Comparison of ENCODE assay signal across 14 mouse cellular contexts in genomic region chr4:59739882-59740281, GRCm38 (mm10).
"Had no signal": no experiment of that assay in that cellular context is flagged by ENCODE, and none has a peak within 500 bp of the region (broad histone marks: within the 10 kb centered on the region; RNA-seq: fewer than 3 reads in every experiment).

No protein-coding gene starts in this region.

- H3K4me3 ChIP-seq: liver, embryonic 13.5 days; liver, embryonic 15.5 days; megakaryocyte, embryonic 14.5 days; midbrain, embryonic 13.5 days; midbrain, embryonic 15.5 days; neural tube, embryonic 12.5 days; stomach, embryonic 15.5 days had no signal

- H3K27me3 ChIP-seq: liver, embryonic 13.5 days; liver, embryonic 15.5 days; megakaryocyte, embryonic 14.5 days; midbrain, embryonic 13.5 days; midbrain, embryonic 15.5 days; neural tube, embryonic 12.5 days; stomach, embryonic 15.5 days had no signal

- H3K4me1 ChIP-seq: liver, embryonic 13.5 days; liver, embryonic 15.5 days; midbrain, embryonic 13.5 days; midbrain, embryonic 15.5 days; neural tube, embryonic 12.5 days; stomach, embryonic 15.5 days had no signal

- H3K27ac ChIP-seq: liver, embryonic 13.5 days; liver, embryonic 15.5 days; macrophage; midbrain, embryonic 13.5 days; midbrain, embryonic 15.5 days; neural tube, embryonic 12.5 days; stomach, embryonic 15.5 days; stomach, postnatal 0 days had no signal

- H3K9me3 ChIP-seq: liver, embryonic 13.5 days; liver, embryonic 15.5 days; midbrain, embryonic 13.5 days; midbrain, embryonic 15.5 days; neural tube, embryonic 12.5 days had no signal

- H3K4me2 ChIP-seq: liver, embryonic 13.5 days; liver, embryonic 15.5 days; midbrain, embryonic 11.5 days; midbrain, embryonic 13.5 days; midbrain, embryonic 15.5 days; neural tube, embryonic 12.5 days; stomach, embryonic 15.5 days had no signal

- ATAC-seq: liver, postnatal 0 days; midbrain, embryonic 13.5 days; midbrain, embryonic 15.5 days had no signal

- DNase-seq: liver, embryonic 13.5 days; liver, postnatal 0 days; lung, adult 2 months; lung, postnatal 36 days; right cerebral cortex, postnatal 14 days had no signal

- H3K36me3 ChIP-seq: liver, embryonic 13.5 days; liver, embryonic 15.5 days; midbrain, embryonic 15.5 days; stomach, embryonic 15.5 days had no signal

- H3K9ac ChIP-seq: liver, embryonic 13.5 days; liver, embryonic 15.5 days; liver, postnatal 0 days; midbrain, embryonic 13.5 days; midbrain, embryonic 15.5 days; neural tube, embryonic 12.5 days; stomach, embryonic 15.5 days had no signal
